Mouse (Mus musculus): ENCODE results near the gene Helt. TPM values are rescaled to one million over a fixed set of nuclear protein-coding genes. Genes with fewer than 3 reads are reported as not detected.

Gene Helt
- polyA plus RNA-seq, 1 experiment from 2014 or later = 0.64 TPM

GRCm38 (mm10) chr8:46252456-46252855, 42.0 kb downstream of the Helt start:
- Histone ChIP-seq H3K27ac (replicated peaks) (peak overlapping the region; percentile 59; the same call in 1 of the 2 replicates), H3K4me3 (no peak overlapping the region), H3K4me1 (peaks cover 16% of the 10 kb centered on the region), H3K27me3 (replicated peaks; ENCODE audit: low read depth, poor library complexity, severe bottlenecking) (peaks cover 29% of the 10 kb centered on the region), H3K9me3 (no peaks in the 10 kb centered on the region), H3K36me3 (replicated peaks) (no peaks in the 10 kb centered on the region)
- WGBS = 69% methylated on average over 13 of the region's 13 CpGs
- no peak for DNase-seq (ENCODE audit: low spot score)

- H3K27ac ChIP-seq (replicated peaks) = peak overlapping the region; percentile 70
- H3K4me1 ChIP-seq = peaks cover 18% of the 10 kb centered on the region
- no peaks in the 10 kb centered on the region for H3K36me3 ChIP-seq (replicated peaks)
- peaks cover 32% of the 10 kb centered on the region for H3K27me3 ChIP-seq (replicated peaks; ENCODE audit: low read depth, poor library complexity, severe bottlenecking)
- DNase-seq (ENCODE audit: low spot score) = peak; percentile 53
- H3K9me3 ChIP-seq = no peaks in the 10 kb centered on the region
- no peak overlapping the region for H3K4me3 ChIP-seq
- WGBS = 44% methylated on average over 10 of the region's 10 CpGs
These were observed 42.9 kb downstream of the Helt start for GRCm38 (mm10) chr8:46251561-46251960.

- H3K27me3 ChIP-seq (replicated peaks; ENCODE audit: low read depth, poor library complexity, severe bottlenecking) = peaks cover 52% of the 10 kb centered on the region
- peaks cover 19% of the 10 kb centered on the region for H3K4me1 ChIP-seq
- no peak for DNase-seq (ENCODE audit: low spot score)
- no peak overlapping the region for H3K4me3 ChIP-seq
- WGBS = 55% methylated on average over 11 of the region's 11 CpGs
- H3K27ac ChIP-seq (replicated peaks) = no peak overlapping the region
- H3K9me3 ChIP-seq = no peaks in the 10 kb centered on the region
- no peaks in the 10 kb centered on the region for H3K36me3 ChIP-seq (replicated peaks)
These were observed 48.1 kb downstream of the Helt start for GRCm38 (mm10) chr8:46246346-46246745.

- H3K4me1 ChIP-seq = peaks cover 13% of the 10 kb centered on the region
- peak; percentile 55 for DNase-seq (ENCODE audit: low spot score)
- no peaks in the 10 kb centered on the region for H3K36me3 ChIP-seq (replicated peaks)
- H3K27ac ChIP-seq (replicated peaks) = no peak overlapping the region
- no peaks in the 10 kb centered on the region for H3K9me3 ChIP-seq
- WGBS = 27% methylated on average over 7 of the region's 7 CpGs
- no peak overlapping the region for H3K4me3 ChIP-seq
- H3K27me3 ChIP-seq (replicated peaks; ENCODE audit: low read depth, poor library complexity, severe bottlenecking) = peaks cover 57% of the 10 kb centered on the region
These were observed 51.5 kb downstream of the Helt start for GRCm38 (mm10) chr8:46242946-46243345.

Other genes with a start within 250 kb of the Helt start
- gene Cfap97, start 142.9 kb downstream of the Helt start, polyA plus RNA-seq (2016; fragmentation: Nextera tagmentation; extraction: Ambion mirVana) = 20.2 and 25.1 TPM in 2 replicates
- gene Snx25, start 142.5 kb downstream of the Helt start, polyA plus RNA-seq (2016; fragmentation: Nextera tagmentation; extraction: Ambion mirVana) = 3.0 and 4.1 TPM in 2 replicates
- 543 and 574 TPM in 2 replicates for gene Slc25a4, start 83.4 kb downstream of the Helt start, polyA plus RNA-seq (2016; fragmentation: Nextera tagmentation; extraction: Ambion mirVana)
- gene Acsl1, start 176.4 kb upstream of the Helt start, polyA plus RNA-seq (2016; fragmentation: Nextera tagmentation; extraction: Ambion mirVana) = 8.0 and 8.7 TPM in 2 replicates